Mouse (Mus musculus) erythroblast, embryonic 14.5 days (primary cell): ENCODE measurements around the gene Bcar3. TPM values are rescaled to one million over a fixed set of nuclear protein-coding genes. Genes with fewer than 3 reads are reported as not detected.

Experiments used
- H3K27me3 ChIP-seq: 2 replicates; pipeline ENCODE4 v1.6.1; 2012; ENCODE audit warnings: inconsistent platforms; ENCODE audit not compliant: control insufficient read depth
- H3K36me3 ChIP-seq: 2 replicates; pipeline ENCODE4 v1.6.1; 2012; ENCODE audit warnings: mild to moderate bottlenecking, inconsistent platforms; ENCODE audit not compliant: control insufficient read depth
- H3K4me1 ChIP-seq: 2 replicates; pipeline ENCODE4 v1.6.1; 2012; ENCODE audit warnings: inconsistent platforms; ENCODE audit not compliant: control insufficient read depth
- H3K4me3 ChIP-seq: replicated peaks from 2 replicates; pipeline ENCODE3; 2012; ENCODE audit warnings: moderate library complexity, mild to moderate bottlenecking, inconsistent platforms
- H3K9me3 ChIP-seq: 2 replicates; pipeline ENCODE4 v1.6.1; 2012; ENCODE audit warnings: low read length, inconsistent platforms, mixed read lengths; ENCODE audit not compliant: control insufficient read depth
- GATA1 ChIP-seq: IDR thresholded peaks from 2 replicates; pipeline ENCODE4 v1.6.1; 2012; ENCODE audit warnings: low read length, inconsistent platforms, mixed read lengths
- TAL1 ChIP-seq: IDR thresholded peaks from 3 replicates; pipeline ENCODE4 v1.6.1; 2012; ENCODE audit warnings: low read length, inconsistent platforms, mixed read lengths
- polyA plus RNA-seq: library from polyadenylated mRNA; stranded (reverse); fragments of >175 nt; gene quantifications from 2 replicates; pipeline ENCODE4 v1.2.3, GENCODE M21; 2012

Gene Bcar3
- polyA plus RNA-seq, 1 experiment = not detected

- no peak overlapping the region for H3K4me3 ChIP-seq
Measured at GRCm38 (mm10) chr3:122498528-122498927, 204.6 kb downstream of the Bcar3 start.

GRCm38 (mm10) chr3:122499647-122500046, 205.7 kb downstream of the Bcar3 start:
- Histone ChIP-seq H3K36me3 (no peaks in the 10 kb centered on the region), H3K4me3 (no peak overlapping the region), H3K9me3 (no peaks in the 10 kb centered on the region), H3K27me3 (no peaks in the 10 kb centered on the region), H3K4me1 (no peaks in the 10 kb centered on the region)
- TF ChIP-seq TAL1 (no peak), GATA1 (no peak)

More at GRCm38 (mm10) chr3:122498528-122498927, 204.6 kb downstream of the Bcar3 start:
- Histone ChIP-seq H3K9me3 (no peaks in the 10 kb centered on the region), H3K27me3 (no peaks in the 10 kb centered on the region), H3K36me3 (no peaks in the 10 kb centered on the region), H3K4me1 (no peaks in the 10 kb centered on the region)
- TF ChIP-seq GATA1 = no peak
- TF ChIP-seq TAL1 = no peak

GRCm38 (mm10) chr3:122500929-122501328, 207.0 kb downstream of the Bcar3 start:
- no peak for TF ChIP-seq GATA1
- no peak for TF ChIP-seq TAL1
- Histone ChIP-seq H3K4me3 (no peak overlapping the region), H3K4me1 (no peaks in the 10 kb centered on the region), H3K27me3 (no peaks in the 10 kb centered on the region), H3K36me3 (no peaks in the 10 kb centered on the region), H3K9me3 (no peaks in the 10 kb centered on the region)

GRCm38 (mm10) chr3:122506343-122506916, 212.5 kb downstream of the Bcar3 start:
- Histone ChIP-seq H3K9me3 (no peaks in the 10 kb centered on the region), H3K4me1 (peaks cover 5% of the 10 kb centered on the region; the same call in 1 of the 2 replicates), H3K4me3 (no peak overlapping the region), H3K27me3 (no peaks in the 10 kb centered on the region), H3K36me3 (no peaks in the 10 kb centered on the region; the same call in 1 of the 2 replicates)
- TF ChIP-seq GATA1 (no peak), TAL1 (no peak)

- H3K27me3 ChIP-seq = no peaks in the 10 kb centered on the region
- no peak overlapping the region for H3K4me3 ChIP-seq
- H3K4me1 ChIP-seq = peaks cover 5% of the 10 kb centered on the region
- H3K36me3 ChIP-seq = no peaks in the 10 kb centered on the region; the same call in 1 of the 2 replicates
- TF ChIP-seq GATA1 = no peak
- no peaks in the 10 kb centered on the region for H3K9me3 ChIP-seq
Measured at GRCm38 (mm10) chr3:122507826-122508225, 213.9 kb downstream of the Bcar3 start.

GRCm38 (mm10) chr3:122509084-122509483, 215.1 kb downstream of the Bcar3 start:
- Histone ChIP-seq H3K4me1 (peaks cover 5% of the 10 kb centered on the region), H3K4me3 (no peak overlapping the region), H3K36me3 (no peaks in the 10 kb centered on the region; the same call in 1 of the 2 replicates), H3K27me3 (no peaks in the 10 kb centered on the region), H3K9me3 (no peaks in the 10 kb centered on the region)
- TF ChIP-seq TAL1 = no peak
- no peak for TF ChIP-seq GATA1

- Histone ChIP-seq H3K27me3 (no peaks in the 10 kb centered on the region), H3K9me3 (no peaks in the 10 kb centered on the region), H3K4me3 (no peak overlapping the region), H3K4me1 (peaks cover 5% of the 10 kb centered on the region), H3K36me3 (no peaks in the 10 kb centered on the region; the same call in 1 of the 2 replicates)
- TF ChIP-seq GATA1 = no peak
- no peak for TF ChIP-seq TAL1
Measured at GRCm38 (mm10) chr3:122509534-122510239, 215.8 kb downstream of the Bcar3 start.

GRCm38 (mm10) chr3:122510240-122510750, 216.4 kb downstream of the Bcar3 start:
- no peaks in the 10 kb centered on the region for H3K27me3 ChIP-seq
- TF ChIP-seq TAL1 = no peak
- no peak for TF ChIP-seq GATA1
- H3K9me3 ChIP-seq = no peaks in the 10 kb centered on the region
- no peaks in the 10 kb centered on the region; the same call in 1 of the 2 replicates for H3K36me3 ChIP-seq
- peaks cover 5% of the 10 kb centered on the region for H3K4me1 ChIP-seq
- H3K4me3 ChIP-seq = no peak overlapping the region

- Histone ChIP-seq H3K4me1 (peaks cover 5% of the 10 kb centered on the region), H3K36me3 (no peaks in the 10 kb centered on the region; the same call in 1 of the 2 replicates), H3K9me3 (no peaks in the 10 kb centered on the region), H3K4me3 (no peak overlapping the region), H3K27me3 (no peaks in the 10 kb centered on the region)
- no peak for TF ChIP-seq TAL1
- TF ChIP-seq GATA1 = no peak
Measured at GRCm38 (mm10) chr3:122510932-122511331, 217.0 kb downstream of the Bcar3 start.
